Comparison of ENCODE assay signal across 16 mouse cellular contexts in the genomic region with DNA sequence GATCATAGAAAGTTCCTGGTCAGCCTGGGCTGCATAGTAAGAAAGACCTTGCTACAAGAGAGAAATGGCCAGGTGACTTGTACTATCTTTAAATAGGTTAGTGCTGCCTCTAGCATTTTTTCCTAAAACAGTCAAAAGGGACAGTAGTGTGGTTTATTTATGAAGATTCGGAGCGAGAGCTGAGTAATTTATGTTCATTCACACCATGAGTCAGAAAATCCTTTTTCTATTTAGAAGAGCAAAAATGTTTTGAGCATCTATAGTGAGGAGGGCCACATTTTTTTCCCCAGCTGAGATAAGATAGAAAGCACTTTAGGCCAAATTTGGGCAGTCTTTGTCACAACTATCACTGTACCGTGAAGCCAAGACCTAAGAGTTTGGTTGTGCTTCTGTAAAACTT.
"Had no signal": no experiment of that assay in that cellular context is flagged by ENCODE, and none has a peak within 500 bp of the region (broad histone marks: within the 10 kb centered on the region; RNA-seq: fewer than 3 reads in every experiment).

No protein-coding gene starts in this region.

- H3K27me3 ChIP-seq: neural tube, embryonic 13.5 days; neural tube, embryonic 15.5 days; stomach, embryonic 15.5 days had no signal

- H3K4me3 ChIP-seq: neural tube, embryonic 13.5 days; neural tube, embryonic 15.5 days; stomach, embryonic 15.5 days had no signal

- H3K36me3 ChIP-seq: neural tube, embryonic 13.5 days; neural tube, embryonic 15.5 days; stomach, embryonic 15.5 days had no signal

- H3K4me2 ChIP-seq: neural tube, embryonic 13.5 days; neural tube, embryonic 15.5 days; stomach, embryonic 15.5 days had no signal

- DNase-seq: retina, postnatal 1 day; right cerebral cortex, adult 18-20 months; right cerebral cortex, postnatal 14 days; right cerebral cortex, postnatal 25 days; right cerebral cortex, postnatal 4 days; spleen, adult 18-20 months; thymus, adult 18-20 months; thymus, adult 2 months; thymus, postnatal 14 days; thymus, postnatal 25 days; thymus, postnatal 36 days; thymus, postnatal 4 days had no signal

- H3K4me1 ChIP-seq: neural tube, embryonic 13.5 days; neural tube, embryonic 15.5 days; stomach, embryonic 15.5 days had no signal

- H3K9me3 ChIP-seq: neural tube, embryonic 15.5 days; stomach, embryonic 15.5 days had no signal

- H3K27ac ChIP-seq: neural tube, embryonic 13.5 days; neural tube, embryonic 15.5 days; stomach, embryonic 15.5 days; stomach, postnatal 0 days had no signal

- H3K9ac ChIP-seq: neural tube, embryonic 13.5 days; neural tube, embryonic 15.5 days; stomach, embryonic 15.5 days had no signal
